Mouse (Mus musculus) ES-Bruce4 (cell line): ENCODE results near the gene Wwc1.

Experiments used
- CTCF ChIP-seq: IDR thresholded peaks from one replicate; pipeline ENCODE4 v1.8.1; 2011; ENCODE audit warnings: low read depth, low read length
- EP300 ChIP-seq: IDR thresholded peaks from 2 replicates; pipeline ENCODE4 v1.6.1; 2011; ENCODE audit warnings: low read depth, low read length; ENCODE audit not compliant: insufficient read depth
- POLR2A ChIP-seq: IDR thresholded peaks from one replicate; pipeline ENCODE4 v1.8.1; 2011; ENCODE audit warnings: low read length; ENCODE audit not compliant: insufficient read depth

DNA sequence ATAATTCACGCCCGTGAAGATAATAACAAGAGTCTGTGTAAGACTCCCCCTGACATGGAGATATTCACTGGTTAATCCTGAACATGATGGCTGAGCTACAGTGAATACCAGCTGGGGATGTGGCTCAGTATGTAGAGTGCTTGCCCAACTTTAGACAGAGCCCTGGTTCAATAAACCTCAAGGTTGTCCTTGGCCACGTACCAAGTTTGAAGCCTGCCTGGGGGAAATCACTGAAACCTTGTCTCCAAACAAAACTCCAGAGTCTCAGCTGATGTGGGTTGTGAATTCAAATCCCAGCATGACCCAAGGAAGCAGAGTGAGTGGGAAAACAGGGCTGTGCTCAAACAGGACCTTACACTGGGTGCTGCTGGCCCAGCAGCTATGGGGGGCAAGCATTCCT lies 30.3 kb downstream of the Wwc1 start:
- no peak for TF ChIP-seq CTCF
- TF ChIP-seq EP300, result no peak
- no peak for TF ChIP-seq POLR2A
